Mouse (Mus musculus) heart, postnatal 0 days (tissue): ENCODE measurements at regions not wholly inside any gene's neighbourhood (a gene's known extent, or its start where the extent isn't known, plus 50 kb on each side); places are given as distances from the start of the nearest gene placed in this dataset.
A peak's percentile ranks its signal among the peaks of the same experiment; 100 is the strongest.

Experiments
- ATAC-seq: fragments of 200-750 bp; cut with Nextera tagmentation; 2 replicates; pipeline ENCODE4 v1.8.0; 2017; ENCODE audit warnings: low read depth, moderate number of reproducible peaks, moderate library complexity; ENCODE audit not compliant: insufficient read depth
- DNase-seq: peaks from one replicate; pipeline ENCODE4 v3.0.0-alpha.2; 2016; ENCODE audit warnings: low spot score
- H3K27ac ChIP-seq: fragments of 300-500 bp; sonication (generic); 2 replicates; pipeline ENCODE4 v1.5.1; 2014; ENCODE audit warnings: low read depth, mild to moderate bottlenecking
- H3K27me3 ChIP-seq: fragments of 300-500 bp; sonication (generic); 2 replicates; pipeline ENCODE4 v1.6.1; 2014; ENCODE audit warnings: low read length, mixed read lengths; ENCODE audit not compliant: control insufficient read depth, insufficient read depth
- H3K36me3 ChIP-seq: fragments of 300-500 bp; sonication (generic); replicated peaks from 2 replicates; pipeline ENCODE4 v1.6.1; 2014; ENCODE audit warnings: low read length, mixed read lengths; ENCODE audit not compliant: control insufficient read depth, insufficient read depth
- H3K4me1 ChIP-seq: fragments of 300-500 bp; sonication (generic); 2 replicates; pipeline ENCODE4 v1.6.1; 2014; ENCODE audit warnings: antibody characterized with exemption; ENCODE audit not compliant: control insufficient read depth, insufficient read depth
- H3K4me2 ChIP-seq: fragments of 300-500 bp; sonication (generic); 2 replicates; pipeline ENCODE4 v1.6.1; 2014; ENCODE audit warnings: low read depth, mild to moderate bottlenecking, low read length, moderate library complexity
- H3K4me3 ChIP-seq: fragments of 300-500 bp; sonication (generic); 2 replicates; pipeline ENCODE4 v1.5.1; 2014; ENCODE audit warnings: low read depth, low read length
- H3K9ac ChIP-seq: fragments of 300-500 bp; sonication (generic); replicated peaks from 2 replicates; pipeline ENCODE4 v1.6.1; 2014; ENCODE audit warnings: low read depth, low read length, mixed read lengths
- H3K9me3 ChIP-seq: fragments of 300-500 bp; sonication (generic); replicated peaks from 2 replicates; pipeline ENCODE4 v1.6.1; 2016; ENCODE audit warnings: low read length; ENCODE audit not compliant: control insufficient read depth
- CTCF ChIP-seq: IDR thresholded peaks from 2 replicates; pipeline ENCODE4 v1.5.1; 2016; ENCODE audit warnings: antibody characterized with exemption, control low read depth, low read depth
- EP300 ChIP-seq: IDR thresholded peaks from 2 replicates; pipeline ENCODE4 v1.6.1; 2016; ENCODE audit warnings: antibody characterized with exemption, low read depth
- WGBS: fragments of 180-500 bp; shearing (Covaris S2); extraction: QIAGEN DNeasy Blood & Tissue Kit; methylation state at CpG from one replicate; pipeline ENCODE4 v1.1.7; 2014; 5-methylcytosine and 5-hydroxymethylcytosine counted together

DNA sequence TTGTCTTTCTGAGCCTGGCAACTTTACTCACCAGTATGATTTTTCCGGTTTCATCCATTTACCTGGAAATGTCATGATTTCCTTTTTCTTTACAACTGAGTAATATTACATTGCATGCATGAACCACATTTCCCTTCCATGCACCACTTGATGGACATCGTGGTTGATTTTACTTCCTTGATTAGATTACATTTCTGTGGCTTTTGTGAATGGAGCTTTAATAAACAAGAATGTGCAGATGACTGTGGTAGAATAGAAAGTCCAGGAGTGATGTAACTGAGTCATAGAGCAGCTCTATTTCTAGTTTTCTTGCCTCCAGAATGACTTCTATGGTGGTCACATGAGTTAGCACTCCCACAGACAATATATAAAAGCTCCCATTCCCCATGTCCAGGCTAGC is 75.2 kb downstream of the Chst2 start:
- no peak overlapping the region for H3K4me2 ChIP-seq

DNA sequence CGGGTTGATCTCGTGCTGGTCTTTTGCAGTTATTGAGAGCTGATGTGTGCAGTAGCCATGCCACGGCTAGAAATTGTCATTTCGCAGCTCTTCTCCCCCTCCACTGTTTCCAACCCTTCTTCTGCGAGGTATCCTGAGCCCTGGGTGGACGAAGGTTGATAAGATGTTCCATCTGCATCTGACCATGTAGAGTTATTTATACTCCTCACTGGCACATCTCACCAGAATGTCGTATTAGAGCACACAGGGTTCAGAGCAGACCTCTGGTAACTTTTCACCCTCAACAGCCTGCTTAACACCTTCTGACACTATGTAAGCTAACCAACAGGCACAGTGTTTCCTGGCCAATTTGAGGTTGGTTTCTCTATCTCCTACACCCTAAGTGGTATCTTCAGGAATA is 76.4 kb downstream of the Chst2 start:
- no peak overlapping the region for H3K9ac ChIP-seq
- no peak overlapping the region for H3K4me3 ChIP-seq
- H3K4me1 ChIP-seq: peaks cover 5% of the 10 kb centered on the region; the same call in 1 of the 2 replicates
- no peak for DNase-seq
- WGBS: 64% methylated on average over 7 of the region's 7 CpGs
- H3K4me2 ChIP-seq: no peak overlapping the region
- no peaks in the 10 kb centered on the region for H3K36me3 ChIP-seq
- H3K27ac ChIP-seq: no peak overlapping the region
- TF ChIP-seq EP300 (no peak), CTCF (no peak)
- no peaks in the 10 kb centered on the region for H3K27me3 ChIP-seq
- H3K9me3 ChIP-seq: no peaks in the 10 kb centered on the region
- ATAC-seq: peak; percentile 51; the same call in 1 of the 2 replicates

More for the DNA sequence above, 75.2 kb downstream of the Chst2 start:
- Histone ChIP-seq H3K36me3 (no peaks in the 10 kb centered on the region), H3K9ac (no peak overlapping the region), H3K27ac (no peak overlapping the region), H3K4me3 (no peak overlapping the region), H3K4me1 (peaks cover 5% of the 10 kb centered on the region; the same call in 1 of the 2 replicates), H3K9me3 (no peaks in the 10 kb centered on the region), H3K27me3 (no peaks in the 10 kb centered on the region)
- DNase-seq: no peak
- no peak for TF ChIP-seq CTCF
- no peak for TF ChIP-seq EP300
- WGBS: 73% methylated on average over 2 of the region's 2 CpGs
- ATAC-seq: no peak

DNA sequence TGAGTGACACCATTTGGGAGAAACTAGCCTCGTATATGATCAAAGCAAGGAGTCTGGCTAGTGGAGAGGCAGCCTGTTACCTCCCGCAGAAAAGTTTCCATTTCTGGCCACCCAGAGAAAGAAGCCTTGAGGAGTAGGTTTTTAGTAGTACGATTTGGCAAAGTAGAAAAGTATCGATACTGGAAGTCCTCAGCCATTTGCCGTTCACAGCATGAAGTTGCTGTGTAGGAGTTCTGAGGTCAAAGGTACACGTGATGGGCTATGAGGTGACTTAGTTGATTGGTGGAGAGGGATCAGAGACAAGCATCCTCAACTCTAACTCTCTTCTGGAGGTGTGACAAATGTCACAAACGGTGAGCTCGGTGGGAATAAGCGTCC is 77.5 kb downstream of the Chst2 start:
- Histone ChIP-seq H3K4me3 (no peak overlapping the region), H3K27ac (no peak overlapping the region), H3K4me1 (peaks cover 5% of the 10 kb centered on the region; the same call in 1 of the 2 replicates), H3K27me3 (no peaks in the 10 kb centered on the region), H3K9ac (no peak overlapping the region), H3K36me3 (no peaks in the 10 kb centered on the region), H3K9me3 (no peaks in the 10 kb centered on the region), H3K4me2 (no peak overlapping the region)
- 57% methylated on average over 9 of the region's 9 CpGs for WGBS
- ATAC-seq (no peak), DNase-seq (no peak)
- TF ChIP-seq CTCF (no peak), EP300 (no peak)

DNA sequence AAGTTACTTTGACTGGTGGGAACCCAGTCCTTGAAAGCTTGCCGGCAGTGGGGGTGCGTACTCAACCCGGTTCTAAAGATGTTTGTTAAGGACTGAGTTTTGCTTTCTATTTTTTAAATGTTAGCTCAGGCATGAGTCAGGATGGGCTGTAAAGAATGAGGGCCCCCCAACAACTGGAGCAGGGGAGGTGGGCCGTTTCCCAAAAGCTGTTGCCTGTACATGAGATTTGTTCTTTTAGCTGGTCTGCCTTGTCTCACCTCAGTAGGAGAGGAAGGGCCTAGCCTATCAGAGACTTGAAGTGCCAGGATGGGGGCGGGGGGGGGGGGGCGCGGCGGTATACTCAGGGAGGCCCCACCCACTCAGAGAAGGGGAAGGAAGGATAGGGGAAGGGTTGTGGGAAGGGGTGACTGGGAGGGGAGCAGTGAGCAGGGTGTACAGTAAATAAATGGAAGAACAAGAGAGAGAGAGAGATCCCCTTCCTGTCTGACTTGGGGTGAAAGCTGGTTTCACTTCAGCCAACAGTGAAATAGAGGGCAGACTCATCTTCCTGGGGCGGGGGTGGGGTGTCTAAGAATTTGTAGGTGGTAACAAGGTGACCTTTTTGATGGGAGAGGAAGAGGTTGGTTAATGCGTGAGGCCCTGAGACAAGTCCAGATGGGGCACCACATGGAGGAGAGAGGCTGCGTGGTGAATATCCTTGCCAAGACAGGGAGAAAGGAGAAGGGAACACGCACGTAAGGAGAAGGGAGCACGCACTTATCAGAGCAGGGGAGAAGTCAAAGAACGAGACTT is 78.1 kb downstream of the Chst2 start:
- TF ChIP-seq EP300: no peak
- TF ChIP-seq CTCF: no peak
- H3K9me3 ChIP-seq: no peaks in the 10 kb centered on the region
- H3K4me2 ChIP-seq: no peak overlapping the region
- DNase-seq: no peak
- H3K9ac ChIP-seq: no peak overlapping the region
- 64% methylated on average over 11 of the region's 15 CpGs for WGBS
- ATAC-seq: 0 out of 2 replicates have a peak, but pooled peaks have one; percentile 17
- H3K4me3 ChIP-seq: no peak overlapping the region
- H3K27ac ChIP-seq: no peak overlapping the region
- H3K4me1 ChIP-seq: peaks cover 5% of the 10 kb centered on the region; the same call in 1 of the 2 replicates
- no peaks in the 10 kb centered on the region for H3K36me3 ChIP-seq
- H3K27me3 ChIP-seq: no peaks in the 10 kb centered on the region

DNA sequence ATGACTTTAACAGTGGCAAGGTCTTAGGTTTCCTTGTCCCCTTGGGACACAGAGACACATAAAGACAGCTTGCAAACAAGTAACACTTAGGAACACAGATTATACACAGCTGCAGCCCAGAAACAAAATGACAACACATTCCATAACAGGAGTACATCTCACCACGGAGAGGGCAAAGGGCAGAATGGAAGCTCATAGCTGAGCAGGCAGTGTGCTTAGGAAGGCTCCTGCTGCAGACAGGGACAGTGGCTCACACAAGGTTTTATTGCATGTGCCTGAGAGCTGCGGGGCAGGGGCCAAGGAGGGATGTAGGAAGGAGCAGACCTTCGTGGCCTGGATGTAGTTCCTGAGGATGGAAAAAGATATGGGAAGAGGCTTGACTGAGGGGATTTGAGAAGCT is 78.8 kb downstream of the Chst2 start:
- TF ChIP-seq EP300 (no peak), CTCF (no peak)
- Histone ChIP-seq H3K4me1 (peaks cover 5% of the 10 kb centered on the region; the same call in 1 of the 2 replicates), H3K4me3 (no peak overlapping the region), H3K36me3 (no peaks in the 10 kb centered on the region), H3K27ac (no peak overlapping the region), H3K9me3 (no peaks in the 10 kb centered on the region), H3K4me2 (no peak overlapping the region), H3K9ac (no peak overlapping the region), H3K27me3 (no peaks in the 10 kb centered on the region)
- 40% methylated on average over 3 of the region's 3 CpGs for WGBS
- peak; percentile 11 for DNase-seq
- ATAC-seq: no peak
